Mouse (Mus musculus): ENCODE measurements around the gene Tmem239.
A peak's percentile ranks its signal among the peaks of the same experiment; 100 is the strongest.

The Tmem239 gene

DNA sequence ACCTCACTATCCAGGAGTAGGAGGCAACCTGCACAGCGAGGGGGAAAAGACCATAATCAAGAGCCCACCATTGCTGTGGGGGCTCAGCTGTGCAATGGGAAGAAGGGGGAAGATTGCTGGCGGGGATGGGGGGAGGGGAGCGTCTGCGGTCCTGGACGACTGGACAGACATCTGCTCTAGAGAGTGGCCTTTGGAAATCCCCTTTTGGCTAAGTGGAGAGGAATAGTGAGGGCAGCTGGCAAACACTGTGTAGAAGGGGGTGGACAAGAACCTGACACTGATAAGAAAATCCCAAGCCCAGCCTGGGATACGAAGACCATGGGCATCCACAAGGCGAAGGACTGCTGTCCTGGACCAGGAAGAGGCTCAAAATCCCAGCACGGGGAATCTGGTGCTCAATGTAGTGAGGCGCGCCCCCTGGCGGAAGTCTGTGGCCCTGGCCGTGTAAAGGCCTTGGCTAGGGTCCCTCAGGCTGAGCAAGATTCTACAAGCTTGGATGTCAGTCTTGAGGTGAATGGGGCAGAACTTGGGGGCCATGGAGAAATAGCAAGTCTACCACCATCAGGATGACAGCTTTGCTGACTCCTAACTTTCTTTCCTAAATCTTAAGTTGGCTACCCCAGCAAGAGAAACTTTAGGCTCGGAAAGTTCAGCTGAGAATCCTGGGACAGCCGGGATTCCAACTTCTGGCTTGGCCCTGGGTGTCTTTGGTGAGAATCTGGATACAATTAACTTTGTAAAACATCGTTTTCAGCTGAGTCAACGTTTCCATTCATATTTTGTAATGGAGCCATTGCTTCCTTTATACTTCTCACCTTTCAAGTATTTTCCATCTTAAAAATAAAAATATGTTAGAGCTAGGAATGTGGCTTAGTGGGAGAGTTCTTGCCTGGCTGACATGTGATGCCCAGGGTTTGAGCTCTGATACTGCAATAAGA is 5.5 kb downstream of the Tmem239 start:
- DNase-seq (ENCODE audit: low spot score in 2 of 2), result peak; percentile 75 to 80

DNA sequence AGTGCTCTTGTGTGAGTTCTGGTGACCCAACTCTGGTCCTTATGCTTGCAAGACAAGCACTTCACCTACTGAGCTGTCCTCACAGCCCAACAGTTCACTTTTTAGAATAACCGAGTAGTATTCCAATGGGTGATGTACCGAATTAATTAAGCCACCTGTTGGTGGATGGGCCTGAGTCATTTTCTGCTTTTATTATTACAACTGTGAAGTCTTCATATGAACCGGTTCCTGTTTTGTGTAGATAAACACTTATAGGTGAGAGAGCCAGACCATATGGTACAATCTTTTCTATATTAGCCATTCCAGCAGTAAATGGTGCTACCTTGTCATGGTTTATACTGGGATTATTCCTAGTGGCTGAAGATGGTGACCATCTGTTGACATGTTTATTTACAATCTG is 6.5 kb downstream of the Tmem239 start:
- DNase-seq (ENCODE audit: low spot score in 2 of 2), result no peak

DNA sequence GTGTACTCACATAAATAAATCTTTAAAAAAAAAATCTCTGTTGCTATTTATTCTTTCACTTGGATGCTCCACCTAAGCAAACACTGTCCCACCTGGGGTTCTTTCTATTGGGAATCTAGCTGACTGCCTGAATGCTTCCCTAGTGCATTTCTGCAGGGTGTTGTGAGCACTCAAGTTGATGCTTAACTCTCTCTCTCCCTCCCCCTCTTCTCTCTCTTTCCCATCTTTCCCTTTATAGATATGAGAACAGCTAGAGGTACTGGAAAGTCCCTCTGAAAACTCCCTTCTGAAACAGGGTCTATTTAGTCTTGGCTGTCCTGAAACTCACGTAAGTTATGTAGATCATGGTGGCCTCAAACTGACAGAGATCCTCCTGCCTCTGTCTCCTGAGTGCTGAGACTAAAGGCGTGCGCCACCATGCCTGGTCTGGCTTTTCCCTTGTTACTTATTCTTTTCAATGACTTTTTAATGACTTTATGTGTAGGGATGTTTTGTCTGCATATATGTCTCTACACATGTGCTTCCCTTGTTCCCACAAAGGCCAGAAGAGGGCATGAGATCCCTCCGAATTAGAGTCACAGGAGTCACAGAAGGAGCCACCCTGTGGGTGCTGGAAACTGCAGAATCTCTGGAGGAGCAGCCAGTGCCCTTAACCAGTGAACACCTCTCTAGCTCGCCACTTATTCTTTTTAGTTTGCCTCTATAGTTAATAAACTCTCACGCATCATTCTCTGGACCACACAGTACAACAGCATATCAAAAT is 8.0 kb downstream of the Tmem239 start:
- no peak for DNase-seq (ENCODE audit: low spot score in 2 of 2)

DNA sequence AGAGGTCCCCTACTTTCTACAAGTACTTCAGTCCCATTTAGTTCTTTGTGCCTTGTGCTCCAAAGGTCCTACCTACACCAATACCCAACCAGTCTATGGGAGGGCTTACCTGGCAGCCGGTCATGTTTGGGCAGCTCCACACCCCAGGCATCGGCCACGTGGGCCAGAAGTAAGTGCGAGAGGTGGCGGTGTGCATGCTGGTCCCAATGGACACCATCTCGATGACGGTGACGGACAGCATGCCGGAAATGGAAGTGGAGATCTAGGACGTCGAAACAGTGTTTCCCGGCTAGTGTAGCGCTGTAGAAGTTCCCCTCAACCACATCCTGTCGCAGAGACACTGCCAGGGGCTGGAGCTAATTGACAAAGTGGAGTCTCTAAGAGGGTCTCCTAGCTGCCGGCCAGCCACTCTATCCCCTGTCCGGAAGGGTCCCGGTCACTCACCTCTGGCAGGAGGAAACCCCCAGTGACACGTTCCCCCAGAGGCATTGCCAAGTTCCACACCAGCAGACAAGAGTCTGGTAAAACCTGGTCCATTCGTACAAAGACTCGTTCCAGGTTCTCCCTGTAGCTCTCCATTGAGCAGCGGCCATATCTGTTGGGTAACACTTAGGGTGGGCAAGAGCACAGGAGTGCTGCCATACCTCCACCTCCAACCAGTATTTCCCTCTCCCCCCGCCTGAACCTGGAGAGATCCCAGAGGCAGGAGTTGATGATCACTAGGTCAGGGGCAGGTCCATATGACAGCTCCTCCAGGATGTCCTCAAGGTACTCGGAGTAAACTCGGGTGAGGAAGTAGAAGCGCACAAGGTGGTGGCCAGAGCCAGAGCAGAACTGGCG is 15.7 kb downstream of the Tmem239 start:
- DNase-seq (ENCODE audit: low spot score in 2 of 2), result no peak

DNA sequence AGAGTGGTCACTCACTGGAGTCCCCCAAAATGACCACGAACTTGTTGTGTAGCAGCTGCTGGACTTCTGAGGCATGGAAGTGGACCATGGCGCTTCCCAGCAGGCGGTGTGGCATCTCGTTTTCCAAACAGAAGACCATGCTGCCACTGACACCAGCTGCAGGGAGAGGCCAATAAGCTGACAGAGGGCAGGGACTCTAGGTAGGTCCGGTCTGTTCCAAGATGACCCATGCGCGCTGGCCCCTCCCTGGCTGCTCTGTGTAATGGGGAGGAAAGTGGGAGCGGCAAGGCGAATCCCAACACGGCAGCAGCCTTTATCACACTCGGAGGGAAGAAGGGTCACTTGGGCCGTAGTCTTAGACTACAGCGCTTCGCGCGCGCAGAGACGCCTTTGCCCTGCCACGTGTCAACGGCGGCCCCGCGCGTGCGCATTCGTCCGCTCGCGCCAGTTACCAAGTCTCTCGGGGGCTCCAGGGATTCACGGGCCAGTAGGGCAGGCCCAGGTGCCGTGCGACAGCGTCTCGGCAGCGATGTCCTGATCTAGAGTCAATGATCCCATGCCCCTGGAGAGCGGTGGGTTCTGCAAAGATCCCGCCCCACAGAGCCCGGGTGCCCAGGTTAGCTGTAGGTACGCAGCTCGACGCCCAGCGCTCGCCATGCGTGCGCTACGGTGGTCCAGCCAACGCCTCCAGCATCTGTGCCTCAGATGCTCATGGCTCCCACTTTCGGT is 17.3 kb downstream of the Tmem239 start:
- DNase-seq (ENCODE audit: low spot score in 2 of 2), result peak; percentile 71 to 73

DNA sequence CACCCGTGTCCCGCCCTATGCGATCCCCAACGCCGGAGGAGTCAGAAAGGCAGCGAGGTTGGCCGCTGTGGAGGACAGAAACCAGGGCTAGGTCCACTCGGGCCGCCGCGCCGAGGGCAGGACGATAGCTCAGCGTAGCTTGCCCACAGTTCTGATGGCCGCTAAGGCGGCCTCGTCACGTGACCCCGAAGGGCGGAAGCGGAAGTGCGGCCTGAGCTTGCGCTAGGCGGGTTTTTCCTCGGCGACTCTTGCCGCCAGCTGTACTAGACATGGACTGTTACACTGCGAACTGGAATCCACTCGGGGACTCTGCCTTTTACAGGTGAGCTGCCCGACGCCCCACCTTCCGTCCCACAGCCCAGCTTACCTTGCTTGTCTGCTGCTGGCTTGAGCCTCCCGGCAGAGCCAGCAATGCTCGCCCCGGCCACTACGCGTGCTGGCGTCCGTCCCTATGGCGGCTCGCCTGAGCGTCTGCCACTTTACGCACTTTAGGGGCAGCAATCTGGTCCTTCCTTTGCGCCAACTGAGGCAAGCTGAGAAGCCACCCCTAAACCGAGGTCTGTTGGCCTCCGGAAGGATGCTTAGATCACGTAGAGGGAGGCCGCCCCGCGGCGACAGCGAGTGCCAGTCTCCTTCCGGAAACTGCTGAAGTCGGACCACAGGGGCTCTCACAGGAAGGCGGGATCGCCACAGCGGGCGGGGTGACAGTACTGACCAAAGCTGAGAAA is 18.0 kb downstream of the Tmem239 start, which contains the start of the genes Vps16 and Pced1a:
Vps16 (plus strand) TSS at position 214 of the 728 bp plus-strand sequence.
Pced1a (minus strand) TSS at position 576 of the 728 bp plus-strand sequence.
- DNase-seq (ENCODE audit: low spot score in 2 of 2), result peak; percentile 84 to 85

DNA sequence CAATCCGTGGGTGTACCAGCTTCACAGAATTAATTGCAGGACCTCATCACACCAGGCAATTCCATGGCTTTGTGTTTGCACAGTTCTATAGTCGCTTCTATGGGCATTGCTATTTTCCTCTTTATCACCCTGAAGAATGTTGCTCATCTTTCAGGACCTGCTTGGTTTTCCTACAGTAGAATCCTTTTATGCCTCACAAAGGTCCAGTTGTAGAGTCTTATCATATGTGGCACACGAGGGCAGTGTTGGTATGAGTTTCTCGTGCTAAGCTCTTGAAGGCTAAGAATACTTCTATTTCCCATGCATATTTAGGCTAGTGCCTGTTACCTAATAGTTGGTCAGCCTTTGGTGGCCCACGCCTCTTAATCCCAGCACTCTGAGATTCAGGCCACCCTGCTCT is 18.8 kb downstream of the Tmem239 start:
- DNase-seq (ENCODE audit: low spot score in 2 of 2), result no peak

DNA sequence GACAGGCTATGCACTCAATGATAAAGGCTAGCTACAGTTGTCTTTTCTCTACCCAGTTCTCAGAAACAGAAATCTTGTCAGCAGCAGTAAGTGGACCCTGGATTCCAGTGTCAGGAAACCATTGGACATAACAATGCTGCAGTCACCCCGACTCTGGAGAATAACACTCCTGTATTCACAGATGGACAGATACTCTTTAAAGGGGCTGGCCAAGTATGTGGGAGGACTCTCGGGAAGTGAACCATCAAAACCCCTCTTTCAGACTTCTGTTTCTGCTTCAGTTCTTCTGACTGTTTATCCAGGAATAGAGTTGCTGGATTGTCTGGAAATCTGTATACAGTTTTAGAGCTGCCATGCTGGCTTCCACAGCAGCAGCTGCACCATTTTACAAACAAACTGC is 23.6 kb downstream of the Tmem239 start:
- DNase-seq (ENCODE audit: low spot score in 2 of 2), result no peak

DNA sequence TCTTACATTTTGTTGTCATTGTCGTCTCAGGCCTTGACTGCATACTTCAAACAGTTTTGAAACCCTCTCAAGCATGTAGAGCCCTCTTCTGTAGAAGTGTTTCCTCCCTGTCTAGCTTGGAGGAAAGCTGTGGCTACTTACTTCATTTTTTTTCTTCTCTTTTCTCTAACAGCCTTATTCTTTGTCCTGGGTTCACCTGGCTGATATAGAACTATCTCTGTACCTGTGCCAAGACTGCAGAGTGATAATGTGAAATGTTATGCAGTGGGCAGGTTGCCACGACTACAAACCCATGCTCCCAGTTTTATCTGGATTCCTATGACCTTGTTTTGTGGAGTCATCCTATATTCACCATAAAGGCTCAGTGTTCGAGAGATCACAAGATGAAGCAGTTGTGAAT is 24.2 kb downstream of the Tmem239 start:
- no peak for DNase-seq (ENCODE audit: low spot score in 2 of 2)

DNA sequence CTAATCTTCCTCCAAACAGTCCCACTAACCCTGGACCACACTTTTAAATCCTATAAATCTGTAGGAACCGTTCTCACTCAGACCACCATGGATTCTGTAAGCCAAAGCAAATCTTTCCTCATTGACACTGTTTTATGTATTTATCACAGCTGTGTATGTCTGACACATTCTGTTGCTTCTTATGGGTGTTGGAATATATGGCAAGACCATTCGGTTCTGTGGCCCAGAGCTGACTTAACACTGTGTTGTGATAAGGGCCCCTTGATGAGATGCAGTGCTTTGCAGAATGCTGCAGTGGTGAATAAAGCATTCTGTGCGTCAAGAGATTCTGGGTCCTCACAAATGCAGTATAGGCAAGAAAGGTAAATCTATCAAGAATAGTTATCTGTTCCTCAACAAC is 25.9 kb downstream of the Tmem239 start:
- no peak for DNase-seq (ENCODE audit: low spot score in 2 of 2)

DNA sequence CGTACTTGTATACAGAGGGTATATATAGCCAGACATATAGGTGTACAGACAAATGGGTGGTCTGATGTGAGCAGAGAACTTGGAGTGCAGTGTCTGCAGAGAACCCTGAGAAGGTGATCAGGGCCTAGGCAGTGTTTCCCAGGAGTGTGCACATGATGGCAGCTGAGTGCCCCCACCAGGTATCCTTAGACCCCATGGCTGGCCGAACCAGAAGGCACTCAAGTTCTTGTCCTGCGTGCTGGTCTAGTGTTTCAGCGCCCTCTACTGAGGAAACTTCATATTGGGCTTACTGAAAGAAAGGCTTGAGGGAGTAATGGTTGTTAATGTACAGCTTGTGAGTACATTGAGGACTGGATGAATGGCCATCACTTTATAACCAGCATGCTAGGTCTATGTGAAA is 26.9 kb downstream of the Tmem239 start:
- no peak for DNase-seq (ENCODE audit: low spot score in 2 of 2)

DNA sequence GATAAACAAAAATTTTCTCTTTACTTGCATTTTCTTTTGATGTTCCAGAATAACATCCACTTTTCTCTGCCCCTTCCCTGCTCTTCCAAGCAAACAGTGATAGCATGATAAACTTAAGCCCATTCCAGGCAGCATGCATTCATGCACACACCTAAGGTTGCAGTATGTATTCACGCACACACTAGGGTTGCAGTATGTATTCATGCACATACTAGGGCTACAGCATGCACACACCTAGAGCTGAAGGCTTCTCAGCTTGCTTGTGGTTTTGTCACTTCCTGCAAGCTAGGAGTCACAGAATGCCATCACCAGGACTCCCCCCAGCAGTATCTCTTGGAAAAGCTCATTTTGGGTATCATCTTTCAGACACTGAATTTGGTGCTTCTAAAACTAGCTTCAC is 30.5 kb downstream of the Tmem239 start:
- DNase-seq (ENCODE audit: low spot score in 2 of 2), result no peak

DNA sequence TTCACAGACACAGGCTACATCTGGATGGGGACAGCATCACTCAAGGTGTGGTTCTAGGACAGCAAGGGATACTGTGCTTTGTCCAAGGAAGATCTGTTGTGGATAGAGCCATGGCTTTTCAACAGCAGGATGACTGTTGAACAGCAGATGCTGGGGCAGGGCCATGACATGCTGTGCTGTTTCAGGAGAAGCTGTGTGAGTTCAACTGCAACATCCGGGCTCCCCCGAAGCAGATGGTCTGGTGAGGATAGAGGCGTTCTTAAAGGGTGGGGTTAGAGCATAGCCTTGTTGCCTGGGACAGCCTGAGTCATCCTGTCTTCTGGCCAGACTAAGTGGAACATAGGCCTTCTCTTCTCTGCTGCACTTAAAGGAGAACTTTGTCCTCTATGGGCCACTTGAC is 32.6 kb downstream of the Tmem239 start:
- no peak for DNase-seq (ENCODE audit: low spot score in 2 of 2)

DNA sequence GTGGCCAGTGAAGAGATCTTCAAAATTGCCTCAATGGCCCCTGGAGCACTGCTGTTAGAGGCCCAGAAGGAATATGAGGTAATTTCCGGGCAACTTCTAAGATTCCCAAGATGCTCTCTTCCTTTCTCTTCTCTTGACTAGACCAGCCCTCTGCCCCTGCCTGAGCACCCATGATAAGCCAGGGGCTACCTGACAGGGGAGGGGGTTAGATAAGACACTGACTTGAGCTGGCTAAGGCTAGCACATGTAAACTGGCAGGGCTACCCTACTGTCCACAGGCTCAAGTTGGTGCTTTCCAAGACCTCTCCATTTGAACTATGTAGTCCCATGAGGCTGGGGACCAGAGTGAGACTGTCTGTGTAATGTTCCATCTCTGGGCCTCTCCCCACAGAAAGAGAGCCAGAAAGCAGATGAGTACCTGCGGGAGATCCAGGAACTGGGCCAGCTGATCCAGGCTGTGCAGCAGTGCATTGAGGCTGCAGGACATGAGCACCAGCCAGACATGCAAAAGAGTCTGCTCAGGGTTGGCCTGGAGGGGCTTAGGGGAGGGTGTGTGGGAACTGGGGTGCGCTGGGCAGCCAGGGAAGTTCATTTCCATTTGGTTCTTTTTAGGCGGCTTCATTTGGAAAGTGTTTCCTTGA is 33.7 kb downstream of the Tmem239 start:
- no peak for DNase-seq (ENCODE audit: low spot score in 2 of 2)

DNA sequence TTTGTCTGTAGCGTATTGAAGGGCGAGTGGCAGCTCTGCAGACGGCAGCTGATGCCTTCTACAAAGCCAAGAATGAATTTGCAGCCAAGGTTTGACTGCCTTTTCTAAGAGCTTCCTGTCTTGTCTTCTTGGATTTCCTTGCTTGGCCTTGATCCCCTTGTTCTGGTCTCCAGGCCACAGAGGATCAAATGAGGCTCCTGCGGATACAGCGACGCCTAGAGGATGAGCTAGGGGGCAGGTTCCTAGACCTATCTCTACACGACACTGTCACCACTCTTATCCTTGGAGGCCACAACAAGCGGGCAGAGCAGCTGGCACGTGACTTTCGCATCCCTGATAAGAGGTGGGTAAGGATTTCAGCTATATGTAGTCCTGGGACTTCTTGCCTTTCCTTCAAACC is 35.9 kb downstream of the Tmem239 start:
- no peak for DNase-seq (ENCODE audit: low spot score in 2 of 2)

DNA sequence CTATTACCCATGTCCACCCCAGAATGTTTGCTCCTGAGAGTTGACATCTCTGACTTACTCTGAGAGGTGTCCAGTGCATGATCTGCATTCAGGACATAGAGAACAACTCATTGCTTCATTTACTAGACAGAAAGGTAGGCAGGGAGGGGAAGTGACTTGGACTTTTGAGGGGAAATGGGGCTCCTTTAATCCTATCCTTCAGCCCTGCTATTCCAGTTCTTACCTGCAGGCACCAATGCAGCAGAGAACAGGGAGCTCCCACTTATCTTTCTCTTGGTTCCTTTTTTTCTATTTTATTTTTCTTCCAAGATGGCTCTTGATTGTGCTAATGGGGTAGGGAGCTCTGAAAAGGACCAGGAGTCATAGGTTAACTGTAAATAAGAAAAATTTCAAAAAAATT is 42.2 kb downstream of the Tmem239 start:
- no peak for DNase-seq (ENCODE audit: low spot score in 2 of 2)

DNA sequence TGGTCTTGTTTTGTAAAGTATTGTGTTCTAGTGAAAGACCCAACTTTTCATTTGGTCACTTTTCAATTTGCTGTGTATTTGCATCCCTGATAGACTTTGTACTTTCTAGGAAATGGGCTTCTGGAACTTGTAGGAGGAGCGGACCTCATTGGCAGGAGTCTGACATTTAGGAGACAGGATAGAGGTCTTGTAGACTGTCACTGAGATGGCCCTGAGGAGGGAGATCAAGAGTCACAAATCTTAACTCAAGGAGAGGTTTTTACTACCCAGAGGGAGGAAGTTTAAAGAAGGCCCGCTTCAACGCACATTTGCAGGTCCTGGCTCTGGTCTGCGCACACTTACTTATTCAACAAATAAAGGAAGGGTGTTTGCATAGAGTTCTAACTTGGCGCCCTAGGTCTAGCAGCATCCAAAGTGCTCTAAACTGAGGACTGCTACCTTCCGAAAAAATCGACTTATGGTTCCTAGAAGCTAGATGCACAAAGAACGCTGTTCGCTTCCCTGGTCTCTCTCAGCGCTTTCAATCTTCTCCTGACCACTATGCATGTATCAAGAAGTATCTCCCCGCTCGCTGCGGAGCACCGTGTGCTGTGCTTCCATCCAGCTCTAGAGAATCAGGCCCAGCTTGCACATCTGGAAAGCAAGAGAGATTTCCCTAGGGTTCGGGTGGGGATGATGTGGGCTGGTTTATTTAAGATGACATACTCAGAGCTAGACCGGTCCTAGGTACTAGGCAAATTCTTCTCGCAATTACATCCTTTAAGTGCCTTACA is 42.9 kb downstream of the Tmem239 start:
- DNase-seq (ENCODE audit: low spot score in 2 of 2), result no peak

DNA sequence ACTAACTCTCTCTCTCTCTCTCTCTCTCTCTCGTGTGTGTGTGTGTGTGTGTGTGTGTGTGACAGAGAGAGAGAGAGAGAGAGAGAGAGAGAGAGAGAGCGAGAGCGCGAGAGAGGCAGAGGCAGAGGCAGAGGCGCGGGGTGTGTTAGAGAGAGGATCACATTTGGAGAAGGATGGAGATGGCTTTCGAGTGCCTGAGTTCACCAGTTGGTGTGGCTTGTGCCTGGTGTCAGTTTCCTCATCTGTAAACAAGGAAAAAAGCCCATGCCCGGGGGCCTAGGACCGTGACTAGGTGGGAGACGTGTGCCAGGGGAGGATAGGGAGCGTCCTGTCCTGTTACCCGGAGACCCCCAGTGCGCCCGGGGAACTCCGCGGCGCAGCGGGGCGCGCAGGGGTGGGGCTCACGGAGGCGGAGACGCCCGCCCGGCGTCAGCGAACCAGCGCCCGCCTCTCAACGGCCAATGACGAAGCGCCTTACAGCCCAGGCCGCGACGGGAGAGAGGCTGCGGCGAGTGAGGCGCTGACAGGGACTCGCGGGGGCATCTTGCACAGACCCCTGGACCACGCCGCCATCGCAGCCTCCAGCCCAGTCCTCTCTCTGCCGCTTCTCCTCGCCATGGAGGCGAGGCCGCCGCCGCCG is 43.6 kb downstream of the Tmem239 start, which contains the start of gene Ptpra:
Ptpra (plus strand) TSS at position 485 of the 640 bp plus-strand sequence.
- peak; percentile 81 to 82 for DNase-seq (ENCODE audit: low spot score in 2 of 2)

DNA sequence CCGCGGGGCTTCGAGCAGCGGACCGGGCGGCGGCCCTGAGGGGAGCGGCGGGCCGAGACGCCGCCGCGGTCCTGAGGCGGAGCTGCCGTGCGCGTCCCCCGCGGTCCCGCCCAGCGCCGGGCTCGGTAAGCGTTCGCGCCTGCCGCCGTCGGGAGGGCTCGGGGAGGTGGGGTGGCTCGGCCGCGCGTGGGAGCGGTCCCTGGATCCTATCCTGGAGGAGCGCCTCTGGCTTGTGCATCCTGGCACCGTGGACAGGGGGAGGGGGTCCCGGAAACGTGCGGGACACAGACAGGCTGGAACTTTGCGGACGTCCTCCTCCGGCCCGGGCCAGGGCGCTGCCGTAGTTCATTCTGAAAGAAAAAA is 44.1 kb downstream of the Tmem239 start:
- DNase-seq (ENCODE audit: low spot score in 2 of 2), result peak; percentile 47 to 54
